Mouse (Mus musculus): ENCODE results near the gene Ror1. TPM values are rescaled to one million over a fixed set of nuclear protein-coding genes. Genes with fewer than 3 reads are reported as not detected.

The Ror1 gene
- total RNA-seq, 1 experiment = 2.2 TPM

DNA sequence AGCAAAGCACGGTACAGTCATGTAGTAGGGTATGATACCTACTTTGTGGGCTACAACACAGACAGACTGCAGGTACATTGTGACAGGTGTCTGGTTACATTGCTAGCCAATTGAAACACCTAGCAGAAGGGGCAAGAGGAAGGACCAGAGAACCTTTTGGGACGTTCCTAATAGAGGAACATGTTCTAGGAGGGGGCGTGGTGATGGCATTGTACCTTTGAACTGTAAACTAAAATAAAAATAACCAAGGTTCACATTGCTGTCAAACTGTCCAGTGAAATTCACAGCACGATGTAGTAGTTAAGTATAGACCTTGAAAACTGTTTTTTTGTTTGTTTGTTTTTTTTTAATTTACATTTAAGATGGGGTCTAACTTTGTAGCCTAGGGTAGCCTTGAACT is 40.5 kb downstream of the Ror1 start:
- TF ChIP-seq CHD2 (IDR thresholded peaks at IDR 0.05; ENCODE audit: low read depth, low read length) (no peak), MAFK (IDR thresholded peaks at IDR 0.05; ENCODE audit: insufficient read depth, low read depth, low read length) (no peak), HCFC1 (IDR thresholded peaks at IDR 0.05; ENCODE audit: borderline replicate concordance, insufficient read depth, low read length) (no peak), ZC3H11A (IDR thresholded peaks at IDR 0.05; ENCODE audit: borderline replicate concordance, low read depth, low read length) (no peak), ZNF384 (IDR thresholded peaks at IDR 0.05; ENCODE audit: low read depth, low read length) (no peak)
- no peak overlapping the region for H3K9ac ChIP-seq (ENCODE audit: insufficient read depth, low read depth, low read length, poor library complexity, severe bottlenecking)
- no peak for DNase-seq (ENCODE audit: low read depth, low spot score)
- in situ Hi-C loops (cut with MboI; ENCODE audit: low sequenced_read_pairs in 2 of 2, unreplicated experiment in 2 of 2) = no loop called here
- H3K4me1 ChIP-seq (ENCODE audit: control insufficient read depth in 2 of 2, insufficient read depth in 2 of 2, low read length in 2 of 2, poor library complexity in 1 of 2) = no peaks in the 10 kb centered on the region
- H3K4me3 ChIP-seq (ENCODE audit: insufficient read depth in 1 of 2, low read depth in 1 of 2, low read length in 2 of 2, poor library complexity in 1 of 2, severe bottlenecking in 1 of 2) = no peak overlapping the region
- no peak overlapping the region for H3K27ac ChIP-seq (ENCODE audit: insufficient read depth, low read depth, low read length, poor library complexity, severe bottlenecking)
- no peaks in the 10 kb centered on the region for H3K9me3 ChIP-seq (ENCODE audit: control insufficient read depth, insufficient read depth, low read depth, low read length)
- H3K36me3 ChIP-seq (ENCODE audit: control insufficient read depth, insufficient read depth, low read length, poor library complexity, severe bottlenecking) = no peaks in the 10 kb centered on the region

DNA sequence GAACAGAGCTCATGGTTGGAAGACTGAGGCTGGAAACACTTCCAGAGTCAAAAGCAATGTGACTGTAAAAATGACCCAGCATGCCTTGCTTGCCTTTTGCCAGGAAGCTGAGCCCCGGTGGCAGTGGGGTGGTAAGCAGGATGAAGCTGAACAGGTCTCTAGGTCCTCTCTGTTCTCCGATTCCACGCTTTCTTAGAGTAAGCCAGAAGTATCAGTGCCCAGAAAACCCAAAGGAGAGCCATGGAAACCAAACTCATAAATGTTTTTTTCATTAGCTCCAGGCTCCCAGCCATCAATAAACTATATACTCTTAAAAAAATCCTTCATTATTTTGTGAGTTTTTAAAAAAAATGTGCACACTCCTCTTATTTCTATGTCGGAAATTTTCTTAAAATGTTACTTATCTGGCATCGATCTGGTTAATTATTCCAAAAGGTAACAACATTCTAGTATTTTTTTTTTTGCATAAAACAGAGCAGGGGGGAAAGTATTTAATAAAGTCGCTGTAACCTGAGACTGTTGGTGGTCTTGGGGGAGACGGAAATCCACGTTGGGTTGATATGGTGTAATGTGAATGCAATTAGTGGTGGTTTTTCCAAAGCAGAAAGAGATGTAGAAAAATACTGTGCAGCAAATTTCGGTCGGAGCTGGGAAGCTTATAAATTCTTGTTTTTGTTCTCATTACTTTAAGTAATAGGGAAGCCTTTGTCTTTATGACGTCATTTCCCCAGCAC is 41.7 kb downstream of the Ror1 start:
- Histone ChIP-seq H3K4me1 (ENCODE audit: control insufficient read depth in 2 of 2, insufficient read depth in 2 of 2, low read length in 2 of 2, poor library complexity in 1 of 2) (no peaks in the 10 kb centered on the region), H3K27ac (ENCODE audit: insufficient read depth, low read depth, low read length, poor library complexity, severe bottlenecking) (no peak overlapping the region), H3K36me3 (ENCODE audit: control insufficient read depth, insufficient read depth, low read length, poor library complexity, severe bottlenecking) (no peaks in the 10 kb centered on the region), H3K9me3 (ENCODE audit: control insufficient read depth, insufficient read depth, low read depth, low read length) (no peaks in the 10 kb centered on the region), H3K9ac (ENCODE audit: insufficient read depth, low read depth, low read length, poor library complexity, severe bottlenecking) (no peak overlapping the region), H3K4me3 (ENCODE audit: insufficient read depth in 1 of 2, low read depth in 1 of 2, low read length in 2 of 2, poor library complexity in 1 of 2, severe bottlenecking in 1 of 2) (no peak overlapping the region)
- no peak for DNase-seq (ENCODE audit: low read depth, low spot score)
- in situ Hi-C loops (cut with MboI; ENCODE audit: low sequenced_read_pairs in 2 of 2, unreplicated experiment in 2 of 2) = no loop called here
- TF ChIP-seq ZNF384 (IDR thresholded peaks at IDR 0.05; ENCODE audit: low read depth, low read length) (no peak), HCFC1 (IDR thresholded peaks at IDR 0.05; ENCODE audit: borderline replicate concordance, insufficient read depth, low read length) (no peak), ZC3H11A (IDR thresholded peaks at IDR 0.05; ENCODE audit: borderline replicate concordance, low read depth, low read length) (no peak), MAFK (IDR thresholded peaks at IDR 0.05; ENCODE audit: insufficient read depth, low read depth, low read length) (no peak)

DNA sequence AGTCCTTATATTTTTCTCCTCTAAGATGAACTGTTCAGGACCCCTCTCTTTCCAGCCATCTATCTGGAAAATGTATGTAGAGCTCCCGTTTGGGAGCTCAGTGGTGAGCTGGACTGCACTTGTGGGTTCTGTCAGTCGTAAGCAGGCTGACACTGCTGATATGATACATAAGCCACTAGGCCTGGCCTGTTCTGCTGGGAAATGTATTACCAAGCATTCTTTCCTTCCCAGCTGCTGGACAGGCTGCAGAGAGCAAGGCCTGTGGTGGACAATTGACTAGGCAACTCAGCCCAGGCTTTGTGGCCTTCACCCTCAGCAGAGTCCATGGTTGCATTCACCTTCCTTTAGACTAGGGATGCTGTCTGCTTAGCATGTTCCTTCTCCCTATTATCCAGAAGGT is 46.0 kb downstream of the Ror1 start:
- no peak overlapping the region for H3K4me3 ChIP-seq (ENCODE audit: insufficient read depth in 1 of 2, low read depth in 1 of 2, low read length in 2 of 2, poor library complexity in 1 of 2, severe bottlenecking in 1 of 2)
- no peak for DNase-seq (ENCODE audit: low read depth, low spot score)
- TF ChIP-seq MAFK (IDR thresholded peaks at IDR 0.05; ENCODE audit: insufficient read depth, low read depth, low read length) (no peak), ZC3H11A (IDR thresholded peaks at IDR 0.05; ENCODE audit: borderline replicate concordance, low read depth, low read length) (no peak), ZNF384 (IDR thresholded peaks at IDR 0.05; ENCODE audit: low read depth, low read length) (no peak), CHD2 (IDR thresholded peaks at IDR 0.05; ENCODE audit: low read depth, low read length) (no peak), HCFC1 (IDR thresholded peaks at IDR 0.05; ENCODE audit: borderline replicate concordance, insufficient read depth, low read length) (no peak)
- in situ Hi-C loops (cut with MboI; ENCODE audit: low sequenced_read_pairs in 2 of 2, unreplicated experiment in 2 of 2) = no loop called here
- no peaks in the 10 kb centered on the region for H3K9me3 ChIP-seq (ENCODE audit: control insufficient read depth, insufficient read depth, low read depth, low read length)
- H3K36me3 ChIP-seq (ENCODE audit: control insufficient read depth, insufficient read depth, low read length, poor library complexity, severe bottlenecking) = no peaks in the 10 kb centered on the region
- H3K4me1 ChIP-seq (ENCODE audit: control insufficient read depth in 2 of 2, insufficient read depth in 2 of 2, low read length in 2 of 2, poor library complexity in 1 of 2) = no peaks in the 10 kb centered on the region
- no peak overlapping the region for H3K9ac ChIP-seq (ENCODE audit: insufficient read depth, low read depth, low read length, poor library complexity, severe bottlenecking)
- H3K27ac ChIP-seq (ENCODE audit: insufficient read depth, low read depth, low read length, poor library complexity, severe bottlenecking) = no peak overlapping the region

DNA sequence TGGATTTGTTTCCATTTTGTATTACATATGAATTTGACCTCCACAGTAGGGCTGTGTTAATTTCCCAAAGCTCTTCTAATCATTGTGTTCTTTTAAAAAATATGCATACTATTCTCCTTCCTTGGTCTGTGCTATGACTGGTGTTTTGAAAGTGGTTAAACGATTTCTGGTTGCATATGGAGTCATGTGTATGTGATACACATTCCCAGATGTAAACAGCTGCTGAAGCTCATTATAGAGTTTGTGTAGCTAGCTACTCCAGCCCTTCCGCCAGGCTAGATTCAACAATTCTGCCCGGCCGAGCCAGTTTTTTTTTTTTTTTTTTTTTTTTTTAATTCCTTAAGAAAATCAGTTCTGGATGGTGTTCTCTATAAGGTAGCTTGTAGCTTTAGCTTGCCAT is 49.2 kb downstream of the Ror1 start:
- no peak overlapping the region for H3K4me3 ChIP-seq (ENCODE audit: insufficient read depth in 1 of 2, low read depth in 1 of 2, low read length in 2 of 2, poor library complexity in 1 of 2, severe bottlenecking in 1 of 2)
- no peak for TF ChIP-seq MAFK (IDR thresholded peaks at IDR 0.05; ENCODE audit: insufficient read depth, low read depth, low read length)
- TF ChIP-seq HCFC1 (IDR thresholded peaks at IDR 0.05; ENCODE audit: borderline replicate concordance, insufficient read depth, low read length) = no peak
- TF ChIP-seq ZNF384 (IDR thresholded peaks at IDR 0.05; ENCODE audit: low read depth, low read length) = no peak
- no peak for TF ChIP-seq ZC3H11A (IDR thresholded peaks at IDR 0.05; ENCODE audit: borderline replicate concordance, low read depth, low read length)
- TF ChIP-seq CHD2 (IDR thresholded peaks at IDR 0.05; ENCODE audit: low read depth, low read length) = no peak
- H3K9ac ChIP-seq (ENCODE audit: insufficient read depth, low read depth, low read length, poor library complexity, severe bottlenecking) = no peak overlapping the region
- in situ Hi-C loops (cut with MboI; ENCODE audit: low sequenced_read_pairs in 2 of 2, unreplicated experiment in 2 of 2) = no loop called here
- no peak overlapping the region for H3K27ac ChIP-seq (ENCODE audit: insufficient read depth, low read depth, low read length, poor library complexity, severe bottlenecking)
- no peak for DNase-seq (ENCODE audit: low read depth, low spot score)
- no peaks in the 10 kb centered on the region for H3K36me3 ChIP-seq (ENCODE audit: control insufficient read depth, insufficient read depth, low read length, poor library complexity, severe bottlenecking)
- no peaks in the 10 kb centered on the region for H3K4me1 ChIP-seq (ENCODE audit: control insufficient read depth in 2 of 2, insufficient read depth in 2 of 2, low read length in 2 of 2, poor library complexity in 1 of 2)
- H3K9me3 ChIP-seq (ENCODE audit: control insufficient read depth, insufficient read depth, low read depth, low read length) = no peaks in the 10 kb centered on the region
